ENCODE assay signal across 8 mouse cellular contexts in the genomic region with DNA sequence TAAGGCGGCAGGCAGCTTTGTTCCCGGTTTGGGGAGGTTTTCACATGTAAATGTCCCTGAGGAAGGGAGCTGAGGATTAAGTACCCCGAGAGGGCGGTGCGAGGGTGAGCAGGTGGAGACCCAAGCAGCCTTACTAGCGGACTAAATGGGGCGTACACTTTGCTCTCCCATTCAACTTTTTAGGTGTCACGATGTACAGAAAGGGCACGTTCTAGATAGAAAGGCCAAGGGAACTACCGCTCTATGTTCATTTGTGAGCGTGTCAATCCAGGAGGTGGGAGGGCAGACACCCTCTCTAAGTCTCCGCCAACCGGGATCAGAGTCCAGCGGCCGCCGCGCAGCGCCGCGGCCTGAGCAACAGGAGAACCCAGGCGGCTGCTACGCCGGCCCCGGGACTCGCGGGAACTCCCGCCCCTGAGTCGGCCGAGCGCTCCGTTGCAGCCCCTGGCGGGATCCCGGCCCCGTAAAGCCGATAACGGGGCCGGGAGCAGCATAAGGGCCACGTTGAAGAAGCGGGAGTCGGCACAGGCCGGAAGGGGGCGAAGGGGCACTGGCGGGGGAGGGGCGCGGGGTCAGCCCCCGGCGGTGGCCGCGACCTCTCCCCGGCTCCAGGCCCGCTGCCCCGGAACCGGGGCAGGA. TPM values are rescaled to one million over a fixed set of nuclear protein-coding genes. Genes with fewer than 3 reads are reported as not detected.
DNase-seq lines count a peak whose midpoint lies in the region; ATAC-seq and TF ChIP-seq lines count a peak whose summit lies in the region.

No protein-coding gene starts in this region.

- peak overlapping the region; percentile 49 for H3K4me3 ChIP-seq in cortical plate, adult 2 months (ENCODE audit: insufficient read depth, low read length)
- H3K4me3 ChIP-seq in heart, embryonic 10.5 days: peak overlapping the region; percentile 100

- 0 out of 2 replicates have a peak, but pooled peaks cover 3% of the 10 kb centered on the region for H3K36me3 ChIP-seq in heart, embryonic 10.5 days

- TF ChIP-seq POLR2A in cortical plate, adult 2 months (IDR thresholded peaks at IDR 0.05; ENCODE audit: extremely low read depth, insufficient read depth, low read length): no peak

- H3K27ac ChIP-seq in cortical plate, adult 2 months (ENCODE audit: insufficient read depth, low read length): no peak overlapping the region
- peak overlapping the region; percentile 100 for H3K27ac ChIP-seq in heart, embryonic 10.5 days

- peak; percentile 47 for DNase-seq in CD4-positive, CD25-positive, alpha-beta regulatory T cell, adult 2 months (ENCODE audit: low read depth, low spot score)
- peak; percentile 23 for DNase-seq in T-cell, adult 2 months (ENCODE audit: low spot score)
- no peak for DNase-seq in heart, embryonic 10.5 days (ENCODE audit: low spot score)
- peak; percentile 78 for DNase-seq in kidney, adult 9 months
- peak; percentile 44 for DNase-seq in lung, postnatal 10 days
- peak; percentile 57 for DNase-seq in ovary, postnatal 36 days (ENCODE audit: low spot score)

- no peak for TF ChIP-seq CTCF in cortical plate, adult 2 months (IDR thresholded peaks at IDR 0.05; ENCODE audit: extremely low read depth, insufficient read depth, low read length)

- H3K27me3 ChIP-seq in heart, embryonic 10.5 days (ENCODE audit: insufficient read depth, poor library complexity, severe bottlenecking): no peaks in the 10 kb centered on the region

- under 1% methylated on average over 53 of the region's 53 CpGs for WGBS in heart, embryonic 10.5 days

- no peaks in the 10 kb centered on the region for H3K9me3 ChIP-seq in heart, embryonic 10.5 days

- H3K4me1 ChIP-seq in cortical plate, adult 2 months (ENCODE audit: control insufficient read depth, insufficient read depth, low read length): peaks cover 11% of the 10 kb centered on the region
- peaks cover 55% of the 10 kb centered on the region for H3K4me1 ChIP-seq in heart, embryonic 10.5 days

- no peak for ATAC-seq in frontal cortex, adult (ENCODE audit: low TSS enrichment)

RNA-seq across cellular contexts. Expression of a gene that starts 0.9 kb away (rescaled TPM):
- 40.1 and 42.1 TPM in 2 replicates for polyA plus RNA-seq in cortical plate, adult 2 months (2012; rRNA removed)
- polyA plus RNA-seq in heart, embryonic 10.5 days (2016; fragmentation: Nextera tagmentation; extraction: Ambion mirVana): 22.1 and 30.4 TPM in 2 replicates
